Mouse (Mus musculus): ENCODE data around the gene Plk5.

- TF ChIP-seq CTCF (IDR thresholded peaks at IDR 0.05) (0 out of 2 replicates have a peak, but pooled peaks have one; percentile 2), EP300 (IDR thresholded peaks at IDR 0.05; ENCODE audit: insufficient read depth, low read depth, low read length) (no peak)
Observed at GRCm38 (mm10) chr10:80322811-80323211, 33.4 kb upstream of the Plk5 start.

Measured in heart, adult 2 months (tissue).